Mouse (Mus musculus) testis, adult 2 months (tissue): ENCODE results near the gene Bsg. TPM values are rescaled to one million over a fixed set of nuclear protein-coding genes. Genes with fewer than 3 reads are reported as not detected.
"Not testable (repeated sequence)": the region's sequence is repeated elsewhere in the genome, so short reads cannot be mapped to it uniquely, and the experiment has no call there.

Source experiments
- H3K27ac ChIP-seq: fragments of 200-500 bp; 2 replicates; pipeline ENCODE4 v1.5.1; 2012; ENCODE audit warnings: low read depth, low read length; ENCODE audit not compliant: control insufficient read depth, insufficient read depth
- H3K27me3 ChIP-seq: fragments of 200-500 bp; 2 replicates; pipeline ENCODE4 v1.6.1; 2012; ENCODE audit warnings: mild to moderate bottlenecking, low read length, moderate library complexity; ENCODE audit not compliant: control insufficient read depth, insufficient read depth
- H3K36me3 ChIP-seq: fragments of 200-500 bp; 2 replicates; pipeline ENCODE4 v1.6.1; 2012; ENCODE audit warnings: mild to moderate bottlenecking, low read length; ENCODE audit not compliant: control insufficient read depth, insufficient read depth
- H3K4me1 ChIP-seq: fragments of 200-500 bp; 2 replicates; pipeline ENCODE4 v1.6.1; 2012; ENCODE audit warnings: low read length; ENCODE audit not compliant: control insufficient read depth, insufficient read depth
- H3K4me3 ChIP-seq: fragments of 200-500 bp; 2 replicates; pipeline ENCODE4 v1.5.1; 2012; ENCODE audit warnings: low read depth, mild to moderate bottlenecking, low read length, moderate library complexity, mixed read lengths; ENCODE audit not compliant: control insufficient read depth
- CTCF ChIP-seq: fragments of 200-500 bp; IDR thresholded peaks from 2 replicates; pipeline ENCODE4 v1.5.1; 2012; ENCODE audit warnings: low read depth, mild to moderate bottlenecking, inconsistent platforms, low read length, moderate library complexity; ENCODE audit not compliant: control insufficient read depth, insufficient read depth, insufficient replicate concordance
- POLR2A ChIP-seq: fragments of 200-500 bp; IDR thresholded peaks from 2 replicates; pipeline ENCODE4 v1.6.1; 2012; ENCODE audit warnings: low read depth, mild to moderate bottlenecking, inconsistent platforms, low read length, moderate library complexity; ENCODE audit not compliant: control insufficient read depth
- polyA plus RNA-seq: library from polyadenylated mRNA; depleted of rRNA; stranded (reverse); fragments of >200 nt; gene quantifications from 2 replicates; pipeline ENCODE4 v1.2.3, GENCODE M21; 2012

Gene Bsg
- polyA plus RNA-seq, 1 experiment: 920 TPM

DNA sequence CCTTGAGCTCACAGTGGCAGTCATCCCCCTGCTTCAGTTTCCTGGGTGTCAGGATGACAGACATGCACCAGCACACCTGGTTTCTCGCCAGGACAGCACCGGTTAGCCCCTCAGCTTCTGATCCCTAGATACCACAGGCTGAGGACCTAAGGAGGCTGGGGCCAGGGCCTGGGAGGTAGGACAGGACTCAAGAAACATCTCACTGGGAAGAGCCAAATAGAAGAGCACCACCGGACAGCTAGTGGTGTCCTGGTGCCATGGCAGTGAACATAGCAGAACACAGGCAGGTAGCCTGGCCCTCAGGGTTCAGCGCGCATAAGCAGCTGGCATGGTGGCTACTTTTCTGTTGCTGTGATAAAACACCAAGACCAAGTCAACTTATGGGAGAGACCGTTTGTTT, 5.8 kb upstream of the Bsg start:
- H3K27ac ChIP-seq: no peak overlapping the region
- TF ChIP-seq CTCF (no peak), POLR2A (no peak)
- no peaks in the 10 kb centered on the region for H3K27me3 ChIP-seq
- H3K36me3 ChIP-seq: no peaks in the 10 kb centered on the region
- peaks cover 19% of the 10 kb centered on the region for H3K4me1 ChIP-seq
- no peak overlapping the region for H3K4me3 ChIP-seq

DNA sequence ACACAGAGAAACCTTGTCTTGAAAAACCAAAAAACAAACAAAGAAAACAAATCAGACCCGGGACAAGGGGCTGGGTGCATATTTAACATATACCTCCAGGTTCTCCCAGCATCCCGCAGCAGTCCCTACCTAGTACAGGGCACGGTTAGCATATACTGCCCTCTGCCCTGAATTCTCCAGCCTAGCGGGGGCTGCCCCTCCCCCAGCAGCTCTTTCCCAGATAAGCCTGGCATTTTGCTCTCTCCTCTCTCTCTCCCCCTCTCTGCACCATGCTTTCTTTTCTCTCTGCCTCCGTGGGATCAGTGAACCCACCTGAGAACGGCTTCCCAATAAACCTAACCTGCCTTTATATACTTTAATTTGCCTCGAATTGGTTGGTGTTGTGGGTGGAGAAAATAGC, 3.6 kb upstream of the Bsg start:
- peak overlapping the region; percentile 77 for H3K27ac ChIP-seq
- H3K36me3 ChIP-seq: no peaks in the 10 kb centered on the region
- H3K4me1 ChIP-seq: peaks cover 23% of the 10 kb centered on the region
- TF ChIP-seq POLR2A (no peak), CTCF (no peak)
- no peaks in the 10 kb centered on the region for H3K27me3 ChIP-seq
- no peak overlapping the region for H3K4me3 ChIP-seq

DNA sequence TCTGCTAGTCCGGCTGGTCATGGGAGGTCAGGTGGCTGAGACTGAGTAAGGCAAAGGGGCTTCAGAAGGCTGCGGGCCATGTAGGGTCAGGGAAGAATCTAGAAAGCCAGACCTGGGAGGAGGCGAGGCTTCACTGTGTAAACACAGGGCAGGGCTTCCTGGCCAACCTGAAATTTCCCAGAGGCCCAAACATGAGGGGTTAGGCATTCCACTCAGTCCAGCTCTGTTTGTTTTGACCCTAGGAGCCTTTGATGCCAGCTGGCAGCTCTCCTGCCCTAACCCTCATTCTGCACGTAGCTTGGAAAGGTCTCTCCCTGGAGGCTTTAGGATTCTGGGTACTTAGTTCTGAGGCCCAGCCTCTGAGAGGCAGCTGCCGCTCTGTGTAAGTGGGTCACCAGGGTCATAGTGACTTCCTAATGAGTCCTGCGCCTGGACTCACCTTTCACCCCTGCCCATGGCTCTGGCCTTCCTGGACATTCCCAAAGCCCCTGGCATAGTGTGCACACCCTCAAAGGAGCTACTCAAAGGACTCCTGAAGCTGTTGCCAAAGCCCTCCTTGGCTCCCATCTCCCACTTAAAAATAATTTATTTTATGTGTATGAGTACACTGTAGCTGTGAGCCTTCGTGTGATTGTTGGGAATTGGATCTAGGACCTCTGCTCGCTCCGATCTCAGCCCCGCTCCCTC, 2.7 kb upstream of the Bsg start:
- peaks cover 30% of the 10 kb centered on the region for H3K4me1 ChIP-seq
- H3K27me3 ChIP-seq: no peaks in the 10 kb centered on the region
- H3K27ac ChIP-seq: peak overlapping the region; percentile 77
- TF ChIP-seq POLR2A: no peak
- TF ChIP-seq CTCF: no peak
- no peak overlapping the region for H3K4me3 ChIP-seq
- no peaks in the 10 kb centered on the region for H3K36me3 ChIP-seq

DNA sequence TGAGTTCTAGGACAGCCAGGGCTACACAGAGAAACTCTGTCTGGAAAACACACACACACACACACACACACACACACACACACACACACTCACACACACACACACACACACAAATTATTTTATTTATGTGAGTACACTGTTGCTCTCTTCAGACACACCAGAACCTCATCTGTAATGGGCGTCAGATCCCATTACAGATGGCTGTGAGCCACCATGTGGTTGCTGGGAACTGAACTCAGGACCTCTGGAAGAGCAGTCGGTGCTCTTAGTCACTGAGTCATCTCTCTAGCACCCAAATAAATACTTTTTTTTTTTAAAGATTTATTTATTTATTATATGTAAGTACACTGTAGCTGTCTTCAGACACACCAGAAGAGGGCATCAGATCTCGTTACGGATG, 1.3 kb upstream of the Bsg start:
- H3K27ac ChIP-seq, H3K4me3 ChIP-seq, H3K36me3 ChIP-seq, H3K27me3 ChIP-seq: not testable (repeated sequence)
- H3K4me1 ChIP-seq: peaks cover 32% of the 10 kb centered on the region

DNA sequence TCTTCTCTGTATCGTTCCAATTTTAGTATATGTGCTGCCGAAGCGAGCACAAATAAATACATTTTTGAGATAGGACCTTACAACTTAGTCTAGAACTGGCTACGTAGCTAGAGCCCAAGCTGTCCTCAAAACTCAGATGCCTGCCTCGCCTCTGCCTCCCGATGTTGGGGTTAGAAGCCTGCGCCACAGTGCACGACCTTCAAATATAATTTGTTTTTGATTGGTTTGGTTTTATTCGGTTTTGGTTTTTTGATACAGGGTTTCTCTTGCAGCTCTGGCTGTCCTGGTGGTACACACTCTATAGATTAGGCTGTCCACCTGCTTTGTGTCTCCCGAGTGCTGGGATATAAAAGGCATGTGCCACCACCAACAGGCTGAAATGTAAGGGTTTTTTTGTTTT, 750 bp upstream of the Bsg start:
- peak overlapping the region; percentile 96 for H3K4me3 ChIP-seq
- no peaks in the 10 kb centered on the region for H3K27me3 ChIP-seq
- H3K36me3 ChIP-seq: no peaks in the 10 kb centered on the region
- peaks cover 32% of the 10 kb centered on the region for H3K4me1 ChIP-seq
- H3K27ac ChIP-seq: peak overlapping the region; percentile 57
- TF ChIP-seq POLR2A (no peak), CTCF (no peak)

DNA sequence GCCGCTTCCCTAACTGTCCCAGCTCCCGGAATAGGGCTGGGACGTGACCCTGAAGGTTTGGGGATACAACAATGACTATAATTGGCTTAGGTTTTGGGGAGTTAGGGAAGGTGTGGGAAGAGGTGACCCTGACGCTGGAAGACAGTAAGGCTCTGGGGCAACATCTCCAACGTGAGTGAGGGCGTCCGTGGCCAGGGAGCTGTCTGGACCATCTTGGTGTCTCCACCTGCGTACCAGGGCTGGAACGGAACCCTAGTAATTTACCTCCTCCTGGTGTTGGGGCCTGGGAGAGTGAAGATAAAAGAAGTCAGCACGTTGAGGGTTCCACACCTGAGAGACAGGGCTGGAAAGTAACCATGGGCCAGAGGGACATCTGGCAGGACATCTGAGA, 674 bp downstream of the Bsg start:
- peak overlapping the region; percentile 93 for H3K27ac ChIP-seq
- peaks cover 36% of the 10 kb centered on the region for H3K4me1 ChIP-seq
- no peaks in the 10 kb centered on the region for H3K27me3 ChIP-seq
- TF ChIP-seq POLR2A (no peak), CTCF (no peak)
- H3K36me3 ChIP-seq: no peaks in the 10 kb centered on the region; the same call in 1 of the 2 replicates
- H3K4me3 ChIP-seq: peak overlapping the region; percentile 96

DNA sequence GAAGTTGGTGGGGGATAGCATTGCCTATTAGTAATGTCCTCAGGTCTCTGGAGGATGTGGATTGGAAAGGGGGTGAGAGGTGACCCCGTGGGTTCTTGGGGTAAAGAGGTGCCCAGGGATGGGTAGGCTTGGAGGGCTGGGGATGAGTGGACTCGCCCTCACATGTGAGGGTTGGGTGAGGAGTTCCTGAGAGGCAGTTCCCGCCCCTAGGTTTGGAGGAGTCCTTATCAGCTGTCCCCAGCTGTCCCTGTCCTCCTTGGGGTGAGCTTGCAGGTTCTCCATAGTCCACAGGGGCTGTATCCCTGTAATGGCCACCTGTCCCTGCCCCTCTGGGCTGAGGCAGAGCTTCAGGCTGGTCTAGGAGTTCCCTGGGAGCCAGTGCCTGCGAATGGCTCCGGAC, 1.7 kb downstream of the Bsg start:
- H3K4me1 ChIP-seq: peaks cover 32% of the 10 kb centered on the region
- TF ChIP-seq CTCF (no peak), POLR2A (no peak)
- no peaks in the 10 kb centered on the region; the same call in 1 of the 2 replicates for H3K36me3 ChIP-seq
- no peak overlapping the region for H3K27ac ChIP-seq
- peak overlapping the region; percentile 96 for H3K4me3 ChIP-seq
- no peaks in the 10 kb centered on the region for H3K27me3 ChIP-seq
